Mouse (Mus musculus): Measurements from ENCODE around the gene Olfr1028. TPM values are rescaled to one million over a fixed set of nuclear protein-coding genes. Genes with fewer than 3 reads are reported as not detected.

Olfr1028 gene
- polyA plus RNA-seq (2016; fragmentation: Nextera tagmentation; extraction: Ambion mirVana) = not detected in 2 replicates

DNA sequence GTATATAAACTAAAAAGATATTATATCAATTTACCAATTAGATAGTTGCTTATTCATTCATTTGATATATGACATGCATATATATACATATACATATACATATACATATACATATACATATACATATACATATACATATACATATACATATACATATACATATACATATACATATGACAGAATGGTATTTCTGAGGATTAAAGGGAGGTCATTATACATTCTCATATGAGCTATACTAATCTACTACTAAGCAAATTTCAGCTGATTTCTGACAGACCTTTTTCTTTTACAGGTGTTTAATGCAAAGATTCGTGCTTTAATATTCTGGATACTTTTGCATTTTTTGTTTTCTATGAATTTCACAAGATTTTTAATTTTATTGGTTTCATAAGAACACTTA lies at the start of gene Olfr1028:
Gene Olfr1028 (plus strand): TSS at position 301 of the 400 bp plus-strand sequence.
- ATAC-seq (ENCODE audit: insufficient number of reproducible peaks, insufficient read depth, low FRiP score, low TSS enrichment, low read depth) = no peak
- Histone ChIP-seq H3K4me3 (replicated peaks) (no peak within 1 kb of the TSS), H3K9me3 (no peaks in the 10 kb centered on the region), H3K4me1 (replicated peaks) (no peaks in the 10 kb centered on the region), H3K27me3 (no peaks in the 10 kb centered on the region), H3K4me2 (no peak within 1 kb of the TSS), H3K9ac (replicated peaks) (no peak within 1 kb of the TSS), H3K36me3 (no peaks in the 10 kb centered on the region), H3K27ac (no peak within 1 kb of the TSS)
- WGBS = 76% methylated on average over 1 of the region's 1 CpGs

GRCm38 (mm10) chr2:85904952-85905351 lies 45.3 kb upstream of the Olfr1028 start, which contains the start of gene Olfr1024:
Olfr1024 (minus strand) TSS chr2:85905052.
- WGBS = 85% methylated on average over 3 of the region's 3 CpGs
- H3K4me2 ChIP-seq = no peak within 1 kb of the TSS
- no peaks in the 10 kb centered on the region for H3K4me1 ChIP-seq (replicated peaks)
- no peak for ATAC-seq (ENCODE audit: insufficient number of reproducible peaks, insufficient read depth, low FRiP score, low TSS enrichment, low read depth)
- H3K27me3 ChIP-seq = no peaks in the 10 kb centered on the region
- no peaks in the 10 kb centered on the region for H3K9me3 ChIP-seq
- H3K9ac ChIP-seq (replicated peaks) = no peak within 1 kb of the TSS
- no peak within 1 kb of the TSS for H3K27ac ChIP-seq
- H3K36me3 ChIP-seq = no peaks in the 10 kb centered on the region
- H3K4me3 ChIP-seq (replicated peaks) = no peak within 1 kb of the TSS

DNA sequence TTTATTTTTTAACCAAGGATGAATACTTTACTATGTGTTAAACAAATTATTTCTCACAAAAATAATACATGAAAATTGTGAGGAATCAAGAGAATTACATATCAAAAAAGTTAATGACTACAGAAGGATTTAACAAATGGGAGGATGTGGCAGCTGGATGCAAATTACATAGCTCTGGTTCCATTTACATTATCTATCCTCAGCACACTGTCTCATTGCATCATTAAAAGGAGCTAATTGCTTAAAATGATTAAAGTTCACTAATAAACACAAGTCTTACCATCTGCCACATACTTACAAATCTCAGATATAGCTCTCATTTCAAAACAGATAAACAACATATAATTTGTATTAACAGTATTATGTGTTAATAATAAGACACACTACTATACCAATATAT lies 37.0 kb upstream of the Olfr1028 start:
- Histone ChIP-seq H3K27ac (no peak overlapping the region), H3K4me3 (replicated peaks) (no peak overlapping the region), H3K27me3 (no peaks in the 10 kb centered on the region), H3K4me2 (no peak overlapping the region), H3K4me1 (replicated peaks) (no peaks in the 10 kb centered on the region), H3K36me3 (no peaks in the 10 kb centered on the region), H3K9me3 (no peaks in the 10 kb centered on the region), H3K9ac (replicated peaks) (no peak overlapping the region)
- ATAC-seq (ENCODE audit: insufficient number of reproducible peaks, insufficient read depth, low FRiP score, low TSS enrichment, low read depth) = no peak

DNA sequence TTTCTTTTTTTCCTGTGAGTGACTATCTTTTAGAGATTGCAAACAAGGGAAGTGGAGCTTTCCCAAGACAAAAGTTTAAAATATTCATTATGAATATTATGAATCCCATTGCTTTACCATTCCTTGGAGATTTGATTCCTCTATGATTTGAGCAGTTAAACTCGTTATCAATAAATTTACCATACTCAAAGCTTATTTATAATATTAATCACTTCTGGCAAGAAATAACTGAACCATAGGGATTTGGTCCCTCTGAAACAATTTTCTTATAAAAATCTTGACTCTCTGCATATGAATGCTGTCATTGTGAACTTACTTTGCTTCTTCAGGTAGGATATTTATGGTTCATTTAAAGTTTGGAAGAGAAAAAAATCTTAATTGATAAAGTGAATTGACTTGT lies 35.3 kb upstream of the Olfr1028 start, which contains the start of gene Olfr1025-ps1:
Gene Olfr1025-ps1 (plus strand): TSS at position 301 of the 400 bp plus-strand sequence.
- WGBS = 58% methylated on average over 1 of the region's 1 CpGs
- Histone ChIP-seq H3K36me3 (no peaks in the 10 kb centered on the region), H3K4me2 (no peak within 1 kb of the TSS), H3K9ac (replicated peaks) (no peak within 1 kb of the TSS), H3K4me3 (replicated peaks) (no peak within 1 kb of the TSS), H3K27me3 (no peaks in the 10 kb centered on the region), H3K27ac (no peak within 1 kb of the TSS), H3K4me1 (replicated peaks) (no peaks in the 10 kb centered on the region), H3K9me3 (no peaks in the 10 kb centered on the region)
- no peak for ATAC-seq (ENCODE audit: insufficient number of reproducible peaks, insufficient read depth, low FRiP score, low TSS enrichment, low read depth)

GRCm38 (mm10) chr2:85921258-85921657 lies 29.0 kb upstream of the Olfr1028 start, which contains the start of gene Olfr1026:
Olfr1026 (plus strand) TSS chr2:85921558.
- H3K9ac ChIP-seq (replicated peaks) = no peak within 1 kb of the TSS
- no peak within 1 kb of the TSS for H3K4me3 ChIP-seq (replicated peaks)
- H3K4me1 ChIP-seq (replicated peaks) = no peaks in the 10 kb centered on the region
- ATAC-seq (ENCODE audit: insufficient number of reproducible peaks, insufficient read depth, low FRiP score, low TSS enrichment, low read depth) = no peak
- no peaks in the 10 kb centered on the region for H3K9me3 ChIP-seq
- 89% methylated on average over 3 of the region's 3 CpGs for WGBS
- no peak within 1 kb of the TSS for H3K27ac ChIP-seq
- H3K4me2 ChIP-seq = no peak within 1 kb of the TSS
- no peaks in the 10 kb centered on the region for H3K36me3 ChIP-seq
- no peaks in the 10 kb centered on the region for H3K27me3 ChIP-seq

DNA sequence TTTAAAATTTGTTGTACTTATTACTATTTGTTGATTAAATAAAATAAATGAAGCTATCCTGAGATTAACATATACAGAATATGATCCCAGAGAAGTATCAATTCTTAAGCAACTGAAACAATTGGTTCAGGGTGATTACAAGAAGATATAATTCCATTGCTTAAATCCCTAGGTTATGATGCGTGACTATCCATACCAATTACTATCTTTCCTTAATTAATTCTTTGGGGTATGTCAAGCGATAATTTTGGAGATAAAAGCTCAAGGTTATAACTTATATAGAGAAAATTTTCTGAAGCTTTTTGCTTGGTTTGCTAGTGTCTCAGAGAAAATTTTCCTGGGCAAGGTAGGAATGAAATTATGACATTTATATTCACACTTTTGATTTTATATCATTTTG lies 23.4 kb downstream of the Olfr1028 start, which contains the start of gene Olfr1029:
Gene Olfr1029 (plus strand): TSS at position 301 of the 400 bp plus-strand sequence.
- Histone ChIP-seq H3K36me3 (no peaks in the 10 kb centered on the region), H3K4me3 (replicated peaks) (no peak within 1 kb of the TSS), H3K4me2 (no peak within 1 kb of the TSS), H3K27me3 (no peaks in the 10 kb centered on the region), H3K9me3 (no peaks in the 10 kb centered on the region), H3K27ac (no peak within 1 kb of the TSS), H3K9ac (replicated peaks) (no peak within 1 kb of the TSS), H3K4me1 (replicated peaks) (no peaks in the 10 kb centered on the region)
- 82% methylated on average over 2 of the region's 2 CpGs for WGBS
- ATAC-seq (ENCODE audit: insufficient number of reproducible peaks, insufficient read depth, low FRiP score, low TSS enrichment, low read depth) = no peak

- H3K27me3 ChIP-seq = no peaks in the 10 kb centered on the region
- H3K4me3 ChIP-seq (replicated peaks) = no peak within 1 kb of the TSS
- no peak within 1 kb of the TSS for H3K4me2 ChIP-seq
- no peaks in the 10 kb centered on the region for H3K36me3 ChIP-seq
- no peak within 1 kb of the TSS for H3K9ac ChIP-seq (replicated peaks)
- H3K9me3 ChIP-seq = no peaks in the 10 kb centered on the region
- ATAC-seq (ENCODE audit: insufficient number of reproducible peaks, insufficient read depth, low FRiP score, low TSS enrichment, low read depth) = no peak
- WGBS = 65% methylated on average over 1 of the region's 1 CpGs
- H3K4me1 ChIP-seq (replicated peaks) = no peaks in the 10 kb centered on the region
- no peak within 1 kb of the TSS for H3K27ac ChIP-seq
Observed at GRCm38 (mm10) chr2:85978976-85979375, 28.7 kb downstream of the Olfr1028 start, which contains the start of gene Olfr1030. Olfr1030 (plus strand) TSS chr2:85979276.

GRCm38 (mm10) chr2:85990004-85990403 lies 39.8 kb downstream of the Olfr1028 start, which contains the start of gene Olfr1031:
Olfr1031 (plus strand) TSS chr2:85990304.
- H3K36me3 ChIP-seq = no peaks in the 10 kb centered on the region
- no peaks in the 10 kb centered on the region for H3K4me1 ChIP-seq (replicated peaks)
- H3K4me3 ChIP-seq (replicated peaks) = no peak within 1 kb of the TSS
- ATAC-seq (ENCODE audit: insufficient number of reproducible peaks, insufficient read depth, low FRiP score, low TSS enrichment, low read depth) = no peak
- no peaks in the 10 kb centered on the region for H3K27me3 ChIP-seq
- H3K4me2 ChIP-seq = no peak within 1 kb of the TSS
- WGBS = 58% methylated on average over 3 of the region's 3 CpGs
- no peak within 1 kb of the TSS for H3K27ac ChIP-seq
- no peaks in the 10 kb centered on the region for H3K9me3 ChIP-seq
- H3K9ac ChIP-seq (replicated peaks) = no peak within 1 kb of the TSS

Other genes starting within 250 kb of the Olfr1028 start
- gene Olfr1009, start 235.0 kb upstream of the Olfr1028 start, polyA plus RNA-seq (2016; fragmentation: Nextera tagmentation; extraction: Ambion mirVana) = not detected in 2 replicates
- gene Olfr1012, start 187.7 kb upstream of the Olfr1028 start, polyA plus RNA-seq (2016; fragmentation: Nextera tagmentation; extraction: Ambion mirVana) = not detected in 2 replicates
- gene Olfr1013, start 183.3 kb upstream of the Olfr1028 start, polyA plus RNA-seq (2016; fragmentation: Nextera tagmentation; extraction: Ambion mirVana) = not detected in 2 replicates
- not detected in 2 replicates for gene Olfr1014, start 177.7 kb upstream of the Olfr1028 start, polyA plus RNA-seq (2016; fragmentation: Nextera tagmentation; extraction: Ambion mirVana)
- gene Olfr1015, start 168.4 kb upstream of the Olfr1028 start, polyA plus RNA-seq (2016; fragmentation: Nextera tagmentation; extraction: Ambion mirVana) = not detected in 2 replicates
- not detected in 2 replicates for gene Olfr1016, start 147.9 kb upstream of the Olfr1028 start, polyA plus RNA-seq (2016; fragmentation: Nextera tagmentation; extraction: Ambion mirVana)
- gene Olfr1018, start 132.0 kb upstream of the Olfr1028 start, polyA plus RNA-seq (2016; fragmentation: Nextera tagmentation; extraction: Ambion mirVana) = not detected in 2 replicates
- gene Olfr1019, start 105.0 kb upstream of the Olfr1028 start, polyA plus RNA-seq (2016; fragmentation: Nextera tagmentation; extraction: Ambion mirVana) = not detected in 2 replicates
- not detected in 2 replicates for gene Olfr1020, start 103.4 kb upstream of the Olfr1028 start, polyA plus RNA-seq (2016; fragmentation: Nextera tagmentation; extraction: Ambion mirVana)
- gene Olfr1022, start 81.8 kb upstream of the Olfr1028 start, polyA plus RNA-seq (2016; fragmentation: Nextera tagmentation; extraction: Ambion mirVana) = not detected in 2 replicates
- not detected in 2 replicates for gene Olfr1023, start 64.8 kb upstream of the Olfr1028 start, polyA plus RNA-seq (2016; fragmentation: Nextera tagmentation; extraction: Ambion mirVana)
- not detected in 2 replicates for gene Olfr1024, start 45.4 kb upstream of the Olfr1028 start, polyA plus RNA-seq (2016; fragmentation: Nextera tagmentation; extraction: Ambion mirVana)
- gene Olfr1025-ps1, start 35.2 kb upstream of the Olfr1028 start, polyA plus RNA-seq (2016; fragmentation: Nextera tagmentation; extraction: Ambion mirVana) = not detected in 2 replicates
- gene Olfr1026, start 28.9 kb upstream of the Olfr1028 start, polyA plus RNA-seq (2016; fragmentation: Nextera tagmentation; extraction: Ambion mirVana) = not detected in 2 replicates
- gene Olfr1029, start 23.5 kb downstream of the Olfr1028 start, polyA plus RNA-seq (2016; fragmentation: Nextera tagmentation; extraction: Ambion mirVana) = not detected in 2 replicates
- not detected in 2 replicates for gene Olfr1030, start 28.8 kb downstream of the Olfr1028 start, polyA plus RNA-seq (2016; fragmentation: Nextera tagmentation; extraction: Ambion mirVana)
- gene Olfr1031, start 39.9 kb downstream of the Olfr1028 start, polyA plus RNA-seq (2016; fragmentation: Nextera tagmentation; extraction: Ambion mirVana) = not detected in 2 replicates
- gene Olfr1032, start 55.1 kb downstream of the Olfr1028 start, polyA plus RNA-seq (2016; fragmentation: Nextera tagmentation; extraction: Ambion mirVana) = not detected in 2 replicates
- gene Olfr1033, start 70.2 kb downstream of the Olfr1028 start, polyA plus RNA-seq (2016; fragmentation: Nextera tagmentation; extraction: Ambion mirVana) = not detected in 2 replicates
- 0.04 TPM in 1 of 2 replicates, not detected in the other for gene Olfr1034, start 95.4 kb downstream of the Olfr1028 start, polyA plus RNA-seq (2016; fragmentation: Nextera tagmentation; extraction: Ambion mirVana)
- gene Olfr1036, start 123.6 kb downstream of the Olfr1028 start, polyA plus RNA-seq (2016; fragmentation: Nextera tagmentation; extraction: Ambion mirVana) = not detected in 2 replicates
- not detected in 2 replicates for gene Olfr1037, start 136.9 kb downstream of the Olfr1028 start, polyA plus RNA-seq (2016; fragmentation: Nextera tagmentation; extraction: Ambion mirVana)
- not detected in 2 replicates for gene Olfr1039, start 185.5 kb downstream of the Olfr1028 start, polyA plus RNA-seq (2016; fragmentation: Nextera tagmentation; extraction: Ambion mirVana)
- not detected in 2 replicates for gene Olfr1040, start 196.3 kb downstream of the Olfr1028 start, polyA plus RNA-seq (2016; fragmentation: Nextera tagmentation; extraction: Ambion mirVana)
- gene Olfr1042, start 211.4 kb downstream of the Olfr1028 start, polyA plus RNA-seq (2016; fragmentation: Nextera tagmentation; extraction: Ambion mirVana) = not detected in 2 replicates
- gene Olfr1043, start 217.1 kb downstream of the Olfr1028 start, polyA plus RNA-seq (2016; fragmentation: Nextera tagmentation; extraction: Ambion mirVana) = not detected in 2 replicates
- not detected in 2 replicates for gene Olfr1044, start 227.4 kb downstream of the Olfr1028 start, polyA plus RNA-seq (2016; fragmentation: Nextera tagmentation; extraction: Ambion mirVana)
- gene Olfr52, start 235.2 kb downstream of the Olfr1028 start, polyA plus RNA-seq (2016; fragmentation: Nextera tagmentation; extraction: Ambion mirVana) = not detected in 2 replicates

Data from limb, embryonic 12.5 days (tissue).